Mouse (Mus musculus) activated CD4-positive, CD25-positive, alpha-beta regulatory T cell, adult 4 months (primary cell): ENCODE measurements at regions not wholly inside any gene's neighbourhood (a gene's known extent, or its start where the extent isn't known, plus 50 kb on each side); places are given as distances from the start of the nearest gene placed in this dataset.

ENCODE experiments used
- ATAC-seq: one replicate; pipeline ENCODE4 v1.8.0; 2017

GRCm38 (mm10) chr1:39047316-39047715 lies 61.9 kb downstream of the Pdcl3 start:
- no peak for ATAC-seq

GRCm38 (mm10) chr1:39057304-39057703 lies 71.9 kb downstream of the Pdcl3 start:
- ATAC-seq: no peak

- no peak for ATAC-seq
Observed at GRCm38 (mm10) chr1:39062509-39062908, 77.1 kb downstream of the Pdcl3 start.

GRCm38 (mm10) chr1:39063666-39064385 lies 78.4 kb downstream of the Pdcl3 start:
- no peak for ATAC-seq

GRCm38 (mm10) chr1:39064781-39065180 lies 79.4 kb downstream of the Pdcl3 start:
- ATAC-seq: no peak

GRCm38 (mm10) chr1:39067901-39068300 lies 82.5 kb downstream of the Pdcl3 start:
- no peak for ATAC-seq

GRCm38 (mm10) chr1:39069086-39069655 lies 83.8 kb downstream of the Pdcl3 start:
- ATAC-seq: no peak

GRCm38 (mm10) chr1:39069676-39070075 lies 84.3 kb downstream of the Pdcl3 start:
- ATAC-seq: no peak

GRCm38 (mm10) chr1:39075966-39076365 lies 90.6 kb downstream of the Pdcl3 start:
- no peak for ATAC-seq

GRCm38 (mm10) chr1:39078584-39079315 lies 93.3 kb downstream of the Pdcl3 start:
- ATAC-seq: no peak

- ATAC-seq: no peak
Observed at GRCm38 (mm10) chr1:39083911-39084826, 98.8 kb downstream of the Pdcl3 start.

GRCm38 (mm10) chr1:39086273-39086672 lies 100.9 kb downstream of the Pdcl3 start:
- ATAC-seq: no peak

GRCm38 (mm10) chr1:39089875-39090274 lies 103.7 kb upstream of the Npas2 start:
- ATAC-seq: peak; percentile 75

- ATAC-seq: no peak
Observed at GRCm38 (mm10) chr1:39091121-39091520, 102.4 kb upstream of the Npas2 start.

GRCm38 (mm10) chr1:39091638-39092037 lies 101.9 kb upstream of the Npas2 start:
- no peak for ATAC-seq

- ATAC-seq: no peak
Observed at GRCm38 (mm10) chr1:39093291-39093690, 100.2 kb upstream of the Npas2 start.

GRCm38 (mm10) chr1:39094001-39094400 lies 99.5 kb upstream of the Npas2 start:
- ATAC-seq: no peak

- ATAC-seq: no peak
Observed at GRCm38 (mm10) chr1:39095901-39096300, 97.6 kb upstream of the Npas2 start.

- ATAC-seq: peak; percentile 52
Observed at GRCm38 (mm10) chr1:39096726-39097125, 96.8 kb upstream of the Npas2 start.

GRCm38 (mm10) chr1:39097499-39097898 lies 96.0 kb upstream of the Npas2 start:
- peak; percentile 41 for ATAC-seq

- no peak for ATAC-seq
Observed at GRCm38 (mm10) chr1:39098154-39098553, 95.4 kb upstream of the Npas2 start.

GRCm38 (mm10) chr1:39099246-39099645 lies 94.3 kb upstream of the Npas2 start:
- no peak for ATAC-seq

- ATAC-seq: no peak
Observed at GRCm38 (mm10) chr1:39100492-39100891, 93.0 kb upstream of the Npas2 start.
